Mouse (Mus musculus) spleen, adult 2 months (tissue): ENCODE results near the gene Pgr.

Source experiments
- CTCF ChIP-seq: fragments of 200-500 bp; IDR thresholded peaks from 2 replicates; pipeline ENCODE4 v1.5.1; 2011; ENCODE audit warnings: mild to moderate bottlenecking, inconsistent platforms; ENCODE audit not compliant: insufficient read depth, insufficient read length, insufficient replicate concordance; ENCODE audit errors: extremely low read depth
- POLR2A ChIP-seq: fragments of 200-500 bp; IDR thresholded peaks from 2 replicates; pipeline ENCODE4 v1.6.1; 2011; ENCODE audit warnings: low read depth, low read length, inconsistent platforms

DNA sequence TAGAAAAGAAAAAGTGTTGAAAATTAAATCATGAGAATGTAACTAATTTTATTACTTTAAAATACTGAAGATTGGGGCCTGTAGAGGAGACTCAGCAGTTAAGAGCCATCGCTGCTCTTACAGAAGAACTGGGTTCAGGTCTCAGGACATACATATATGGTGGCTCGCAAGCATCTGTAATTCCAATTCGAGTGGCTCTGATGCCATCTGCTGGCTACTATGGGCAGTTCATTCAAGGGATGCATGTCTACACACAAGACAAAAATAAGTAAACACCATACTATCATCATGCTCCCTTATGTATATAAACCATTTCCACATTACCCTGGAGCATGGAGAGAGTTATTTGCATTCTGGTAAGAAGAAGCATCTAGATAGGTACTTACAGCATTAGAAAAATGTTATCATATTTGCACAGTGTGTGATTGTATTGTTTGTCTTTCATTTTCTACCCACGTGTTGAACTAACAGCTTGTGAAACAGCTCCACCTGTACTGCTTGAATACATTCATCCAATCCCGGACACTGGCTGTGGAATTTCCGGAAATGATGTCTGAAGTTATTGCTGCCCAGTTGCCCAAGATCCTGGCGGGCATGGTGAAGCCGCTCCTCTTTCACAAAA is 65.0 kb downstream of the Pgr start:
- TF ChIP-seq POLR2A: no peak
- no peak for TF ChIP-seq CTCF
